12 mouse cellular contexts compared by ENCODE assay signal in the genomic region with DNA sequence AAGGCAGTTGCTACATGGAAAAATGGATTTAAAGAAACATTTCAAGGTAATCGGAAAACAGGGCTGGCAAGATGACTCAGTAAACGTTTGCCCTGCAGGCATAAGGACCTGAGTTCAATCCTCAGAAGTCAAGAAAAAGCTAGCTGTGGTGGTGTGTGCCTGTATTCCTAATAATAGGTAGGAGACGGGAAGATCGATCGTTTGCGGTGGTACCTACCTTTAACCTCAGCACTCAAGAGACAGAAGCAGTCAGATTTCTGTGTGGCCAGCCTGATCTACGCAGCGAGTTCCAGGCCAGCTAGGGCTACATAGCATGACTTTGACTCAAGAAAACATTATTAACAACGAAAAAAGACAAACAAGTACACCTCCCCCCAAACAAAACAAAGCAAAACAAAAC. TPM values are rescaled to one million over a fixed set of nuclear protein-coding genes. Genes with fewer than 3 reads are reported as not detected.
A peak's percentile ranks its signal among the peaks of the same experiment; 100 is the strongest.
DNase-seq lines count a peak whose midpoint lies in the region; ATAC-seq lines count a peak whose summit lies in the region.
"Had no signal": no experiment of that assay in that cellular context is flagged by ENCODE, and none has a peak within 500 bp of the region (broad histone marks: within the 10 kb centered on the region; RNA-seq: fewer than 3 reads in every experiment).

No protein-coding gene starts in this region.

- no peaks in the 10 kb centered on the region for H3K36me3 ChIP-seq in heart, embryonic 10.5 days
- H3K36me3 ChIP-seq in embryonic facial prominence, embryonic 10.5 days (replicated peaks) = no peaks in the 10 kb centered on the region
- H3K36me3 ChIP-seq in hindbrain, embryonic 11.5 days (ENCODE audit: control insufficient read depth, insufficient read depth, low read length) = no peaks in the 10 kb centered on the region
- no peaks in the 10 kb centered on the region for H3K36me3 ChIP-seq in midbrain, embryonic 12.5 days
- H3K36me3 ChIP-seq: kidney, embryonic 15.5 days; liver, embryonic 15.5 days had no signal

- H3K27me3 ChIP-seq in heart, embryonic 10.5 days (ENCODE audit: insufficient read depth, poor library complexity, severe bottlenecking) = no peaks in the 10 kb centered on the region
- H3K27me3 ChIP-seq in embryonic facial prominence, embryonic 10.5 days (replicated peaks; ENCODE audit: low read depth, poor library complexity, severe bottlenecking) = peaks cover 56% of the 10 kb centered on the region
- H3K27me3 ChIP-seq in hindbrain, embryonic 11.5 days (ENCODE audit: control insufficient read depth, insufficient read depth, low read length) = no peaks in the 10 kb centered on the region
- H3K27me3 ChIP-seq in midbrain, embryonic 12.5 days = peaks cover 44% of the 10 kb centered on the region
- H3K27me3 ChIP-seq: kidney, embryonic 15.5 days had no signal

- peak overlapping the region; percentile 56; the same call in 1 of the 2 replicates for H3K27ac ChIP-seq in heart, embryonic 10.5 days
- peak overlapping the region; percentile 57; the same call in 1 of the 2 replicates for H3K27ac ChIP-seq in embryonic facial prominence, embryonic 10.5 days (replicated peaks)
- peak overlapping the region; percentile 63 for H3K27ac ChIP-seq in hindbrain, embryonic 11.5 days (ENCODE audit: low read depth, low read length)
- H3K27ac ChIP-seq in midbrain, embryonic 12.5 days (replicated peaks) = peak overlapping the region; percentile 84
- H3K27ac ChIP-seq: kidney, embryonic 15.5 days; liver, embryonic 15.5 days had no signal

- H3K4me3 ChIP-seq in heart, embryonic 10.5 days = no peak overlapping the region
- H3K4me3 ChIP-seq in embryonic facial prominence, embryonic 10.5 days = no peak overlapping the region
- no peak overlapping the region for H3K4me3 ChIP-seq in hindbrain, embryonic 11.5 days (ENCODE audit: low read depth, low read length)
- H3K4me3 ChIP-seq in midbrain, embryonic 12.5 days = no peak overlapping the region
- H3K4me3 ChIP-seq: kidney, embryonic 15.5 days; liver, embryonic 15.5 days had no signal

- H3K9me3 ChIP-seq in heart, embryonic 10.5 days = no peaks in the 10 kb centered on the region
- H3K9me3 ChIP-seq in embryonic facial prominence, embryonic 10.5 days = peaks cover 4% of the 10 kb centered on the region; the same call in 1 of the 2 replicates
- H3K9me3 ChIP-seq in hindbrain, embryonic 11.5 days (ENCODE audit: control insufficient read depth, low read length) = no peaks in the 10 kb centered on the region
- H3K9me3 ChIP-seq in midbrain, embryonic 12.5 days = peaks cover 10% of the 10 kb centered on the region; the same call in 1 of the 2 replicates
- H3K9me3 ChIP-seq: kidney, embryonic 15.5 days; liver, embryonic 15.5 days had no signal

- H3K4me2 ChIP-seq in hindbrain, embryonic 11.5 days (replicated peaks; ENCODE audit: low read depth, low read length) = no peak overlapping the region
- H3K4me2 ChIP-seq in midbrain, embryonic 12.5 days (replicated peaks) = peak overlapping the region; percentile 3; the same call in 1 of the 2 replicates
- H3K4me2 ChIP-seq: kidney, embryonic 15.5 days; liver, embryonic 15.5 days had no signal

- peaks cover 19% of the 10 kb centered on the region for H3K4me1 ChIP-seq in heart, embryonic 10.5 days
- peaks cover 10% of the 10 kb centered on the region for H3K4me1 ChIP-seq in embryonic facial prominence, embryonic 10.5 days
- H3K4me1 ChIP-seq in hindbrain, embryonic 11.5 days (replicated peaks; ENCODE audit: control insufficient read depth, insufficient read depth, low read length) = no peaks in the 10 kb centered on the region
- H3K4me1 ChIP-seq in midbrain, embryonic 12.5 days = peaks cover 13% of the 10 kb centered on the region

- DNase-seq in heart, embryonic 10.5 days (ENCODE audit: low spot score) = no peak
- DNase-seq in heart, adult 8-10 months (ENCODE audit: low spot score) = no peak
- no peak for DNase-seq in embryonic facial prominence, embryonic 10.5 days (ENCODE audit: low spot score)
- DNase-seq in hindbrain, embryonic 11.5 days (ENCODE audit: low spot score) = no peak
- DNase-seq in urinary bladder, adult 2 months (ENCODE audit: low spot score) = no peak
- no peak for DNase-seq in right cerebral cortex, postnatal 36 days (ENCODE audit: low spot score in 2 of 2)
- no peak for DNase-seq in thymus, postnatal 14 days
- DNase-seq: cerebellum, postnatal 14 days; spleen, adult 18-20 months had no signal

- ATAC-seq in hindbrain, embryonic 11.5 days (ENCODE audit: low FRiP score) = no peak
- ATAC-seq in midbrain, embryonic 12.5 days (ENCODE audit: low FRiP score, low read depth) = no peak

- 0 out of 2 replicates have a peak overlapping the region, but pooled peaks have one; percentile 19 for H3K9ac ChIP-seq in hindbrain, embryonic 11.5 days (ENCODE audit: low read depth, low read length)
- H3K9ac ChIP-seq in midbrain, embryonic 12.5 days (replicated peaks) = no peak overlapping the region
- H3K9ac ChIP-seq: kidney, embryonic 15.5 days; liver, embryonic 15.5 days had no signal

- 78% methylated on average over 9 of the region's 9 CpGs for WGBS in heart, embryonic 10.5 days
- 62% methylated on average over 9 of the region's 9 CpGs for WGBS in embryonic facial prominence, embryonic 10.5 days
- WGBS in hindbrain, embryonic 11.5 days = 58% methylated on average over 9 of the region's 9 CpGs
- WGBS in midbrain, embryonic 12.5 days = 39% methylated on average over 9 of the region's 9 CpGs

RNA-seq across cellular contexts. Expression of a gene that starts 48.9 kb away (rescaled TPM):
- polyA plus RNA-seq in heart, embryonic 10.5 days (2016; fragmentation: Nextera tagmentation; extraction: Ambion mirVana) = 7.2 and 9.9 TPM in 2 replicates
- total RNA-seq in heart, adult 8-10 months (2022) = 10 to 100 TPM; 27.6 to 32.7 (median 31.9) TPM
- 2.5 and 3.1 TPM in 2 replicates for polyA plus RNA-seq in embryonic facial prominence, embryonic 10.5 days (2016; fragmentation: Nextera tagmentation; extraction: Ambion mirVana)
- polyA plus RNA-seq in hindbrain, embryonic 11.5 days (2014; fragmentation: Nextera tagmentation; extraction: Ambion mirVana) = 2.4 and 2.6 TPM in 2 replicates
- 2.7 and 2.9 TPM in 2 replicates for polyA plus RNA-seq in midbrain, embryonic 12.5 days (2016; fragmentation: Nextera tagmentation; extraction: Ambion mirVana)
- 12.0 and 12.8 TPM in 2 replicates for polyA plus RNA-seq in urinary bladder, adult 2 months (2012; rRNA removed)
